Mouse (Mus musculus): ENCODE measurements at regions not wholly inside any gene's neighbourhood (a gene's known extent, or its start where the extent isn't known, plus 50 kb on each side); places are given as distances from the start of the nearest gene placed in this dataset.

DNA sequence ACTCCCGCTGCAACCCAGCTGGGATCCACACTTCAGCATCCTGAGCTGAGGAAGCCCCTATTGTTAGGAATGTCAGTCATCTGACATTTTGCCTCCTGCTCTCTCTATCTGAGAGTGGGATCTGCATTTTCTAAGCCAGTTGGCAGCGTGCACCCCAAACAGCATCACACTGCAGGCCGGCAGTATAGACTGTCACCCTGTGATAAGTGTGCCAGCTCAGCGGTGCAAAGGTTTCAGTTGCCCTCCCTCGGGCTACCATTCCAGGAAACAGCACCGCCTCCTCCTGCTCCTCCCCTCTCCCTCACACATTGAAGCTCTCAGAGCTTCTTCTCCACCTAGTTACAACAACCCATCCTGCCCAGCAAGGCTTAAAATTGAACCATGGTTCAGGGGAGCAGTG, 194.5 kb downstream of the Lmo4 start:
- Histone ChIP-seq H3K4me3 (ENCODE audit: insufficient read depth, low read depth, low read length) (no peak overlapping the region), H3K79me2 (ENCODE audit: control insufficient read depth, insufficient read depth, low read length) (no peaks in the 10 kb centered on the region), H3K27ac (replicated peaks; ENCODE audit: insufficient read depth, low read depth, low read length) (no peak overlapping the region), H3K36me3 (ENCODE audit: control insufficient read depth, insufficient read depth, low read length) (no peaks in the 10 kb centered on the region), H3K9ac (ENCODE audit: low read depth, low read length) (no peak overlapping the region), H3K4me1 (ENCODE audit: control insufficient read depth, insufficient read depth, low read length) (no peaks in the 10 kb centered on the region), H3K27me3 (ENCODE audit: control insufficient read depth, insufficient read depth, low read length) (no peaks in the 10 kb centered on the region)
- no peak for DNase-seq (ENCODE audit: extremely low read depth, low read depth, low spot score)
- WGBS = 33% methylated on average over 6 of the region's 6 CpGs
- no peak for TF ChIP-seq CTCF (IDR thresholded peaks at IDR 0.05; ENCODE audit: low read depth, low read length)
- TF ChIP-seq POLR2A (IDR thresholded peaks at IDR 0.05; ENCODE audit: extremely low read depth, insufficient read depth, low read length) = no peak

GRCm38 (mm10) chr3:144007111-144007619, 197.9 kb downstream of the Lmo4 start:
- no peak overlapping the region for H3K27ac ChIP-seq (replicated peaks; ENCODE audit: insufficient read depth, low read depth, low read length)
- TF ChIP-seq POLR2A (IDR thresholded peaks at IDR 0.05; ENCODE audit: extremely low read depth, insufficient read depth, low read length) = no peak
- TF ChIP-seq CTCF (IDR thresholded peaks at IDR 0.05; ENCODE audit: low read depth, low read length) = no peak
- H3K36me3 ChIP-seq (ENCODE audit: control insufficient read depth, insufficient read depth, low read length) = no peaks in the 10 kb centered on the region
- no peaks in the 10 kb centered on the region for H3K4me1 ChIP-seq (ENCODE audit: control insufficient read depth, insufficient read depth, low read length)
- DNase-seq (ENCODE audit: extremely low read depth, low read depth, low spot score) = no peak
- H3K4me3 ChIP-seq (ENCODE audit: insufficient read depth, low read depth, low read length) = no peak overlapping the region
- no peaks in the 10 kb centered on the region for H3K79me2 ChIP-seq (ENCODE audit: control insufficient read depth, insufficient read depth, low read length)
- H3K9ac ChIP-seq (ENCODE audit: low read depth, low read length) = no peak overlapping the region
- whole genome bisulfite sequencing = 91% methylated on average over 4 of the region's 4 CpGs
- no peaks in the 10 kb centered on the region for H3K27me3 ChIP-seq (ENCODE audit: control insufficient read depth, insufficient read depth, low read length)

- no peaks in the 10 kb centered on the region for H3K79me2 ChIP-seq (ENCODE audit: control insufficient read depth, insufficient read depth, low read length)
- H3K4me3 ChIP-seq (ENCODE audit: insufficient read depth, low read depth, low read length) = no peak overlapping the region
- H3K27me3 ChIP-seq (ENCODE audit: control insufficient read depth, insufficient read depth, low read length) = no peaks in the 10 kb centered on the region
- no peak for DNase-seq (ENCODE audit: extremely low read depth, low read depth, low spot score)
- TF ChIP-seq POLR2A (IDR thresholded peaks at IDR 0.05; ENCODE audit: extremely low read depth, insufficient read depth, low read length) = no peak
- TF ChIP-seq CTCF (IDR thresholded peaks at IDR 0.05; ENCODE audit: low read depth, low read length) = no peak
- no peaks in the 10 kb centered on the region for H3K4me1 ChIP-seq (ENCODE audit: control insufficient read depth, insufficient read depth, low read length)
- no peak overlapping the region for H3K27ac ChIP-seq (replicated peaks; ENCODE audit: insufficient read depth, low read depth, low read length)
- H3K36me3 ChIP-seq (ENCODE audit: control insufficient read depth, insufficient read depth, low read length) = no peaks in the 10 kb centered on the region
- H3K9ac ChIP-seq (ENCODE audit: low read depth, low read length) = no peak overlapping the region
- 97% methylated on average over 8 of the region's 8 CpGs for WGBS
These were observed 207.1 kb downstream of the Lmo4 start for GRCm38 (mm10) chr3:143997909-143998308.

GRCm38 (mm10) chr3:143995045-143995444, 210.0 kb downstream of the Lmo4 start:
- TF ChIP-seq POLR2A (IDR thresholded peaks at IDR 0.05; ENCODE audit: extremely low read depth, insufficient read depth, low read length) (no peak), CTCF (IDR thresholded peaks at IDR 0.05; ENCODE audit: low read depth, low read length) (no peak)
- Histone ChIP-seq H3K4me3 (ENCODE audit: insufficient read depth, low read depth, low read length) (no peak overlapping the region), H3K27ac (replicated peaks; ENCODE audit: insufficient read depth, low read depth, low read length) (no peak overlapping the region), H3K9ac (ENCODE audit: low read depth, low read length) (no peak overlapping the region), H3K27me3 (ENCODE audit: control insufficient read depth, insufficient read depth, low read length) (no peaks in the 10 kb centered on the region), H3K4me1 (ENCODE audit: control insufficient read depth, insufficient read depth, low read length) (no peaks in the 10 kb centered on the region), H3K79me2 (ENCODE audit: control insufficient read depth, insufficient read depth, low read length) (no peaks in the 10 kb centered on the region), H3K36me3 (ENCODE audit: control insufficient read depth, insufficient read depth, low read length) (no peaks in the 10 kb centered on the region)
- no peak for DNase-seq (ENCODE audit: extremely low read depth, low read depth, low spot score)
- 94% methylated on average over 3 of the region's 3 CpGs for WGBS

- H3K4me1 ChIP-seq (ENCODE audit: control insufficient read depth, insufficient read depth, low read length) = no peaks in the 10 kb centered on the region
- H3K4me3 ChIP-seq (ENCODE audit: insufficient read depth, low read depth, low read length) = no peak overlapping the region
- no peak for DNase-seq (ENCODE audit: extremely low read depth, low read depth, low spot score)
- 93% methylated on average over 4 of the region's 4 CpGs for WGBS
- no peaks in the 10 kb centered on the region for H3K79me2 ChIP-seq (ENCODE audit: control insufficient read depth, insufficient read depth, low read length)
- TF ChIP-seq POLR2A (IDR thresholded peaks at IDR 0.05; ENCODE audit: extremely low read depth, insufficient read depth, low read length) (no peak), CTCF (IDR thresholded peaks at IDR 0.05; ENCODE audit: low read depth, low read length) (no peak)
- no peak overlapping the region for H3K27ac ChIP-seq (replicated peaks; ENCODE audit: insufficient read depth, low read depth, low read length)
- no peak overlapping the region for H3K9ac ChIP-seq (ENCODE audit: low read depth, low read length)
- H3K27me3 ChIP-seq (ENCODE audit: control insufficient read depth, insufficient read depth, low read length) = no peaks in the 10 kb centered on the region
- H3K36me3 ChIP-seq (ENCODE audit: control insufficient read depth, insufficient read depth, low read length) = no peaks in the 10 kb centered on the region
These were observed 216.0 kb downstream of the Lmo4 start for GRCm38 (mm10) chr3:143988991-143989390.

GRCm38 (mm10) chr3:143988037-143988436, 217.0 kb downstream of the Lmo4 start:
- no peak overlapping the region for H3K4me3 ChIP-seq (ENCODE audit: insufficient read depth, low read depth, low read length)
- no peak overlapping the region for H3K27ac ChIP-seq (replicated peaks; ENCODE audit: insufficient read depth, low read depth, low read length)
- H3K27me3 ChIP-seq (ENCODE audit: control insufficient read depth, insufficient read depth, low read length) = no peaks in the 10 kb centered on the region
- TF ChIP-seq CTCF (IDR thresholded peaks at IDR 0.05; ENCODE audit: low read depth, low read length) (no peak), POLR2A (IDR thresholded peaks at IDR 0.05; ENCODE audit: extremely low read depth, insufficient read depth, low read length) (no peak)
- no peaks in the 10 kb centered on the region for H3K4me1 ChIP-seq (ENCODE audit: control insufficient read depth, insufficient read depth, low read length)
- H3K79me2 ChIP-seq (ENCODE audit: control insufficient read depth, insufficient read depth, low read length) = no peaks in the 10 kb centered on the region
- H3K36me3 ChIP-seq (ENCODE audit: control insufficient read depth, insufficient read depth, low read length) = no peaks in the 10 kb centered on the region
- DNase-seq (ENCODE audit: extremely low read depth, low read depth, low spot score) = no peak
- no peak overlapping the region for H3K9ac ChIP-seq (ENCODE audit: low read depth, low read length)
- 91% methylated on average over 5 of the region's 5 CpGs for whole genome bisulfite sequencing

All from liver, adult 2 months (tissue).